Mouse (Mus musculus) T-cell, adult 66 days (primary cell): ENCODE measurements around the gene Gm3573. TPM values are rescaled to one million over a fixed set of nuclear protein-coding genes. Genes with fewer than 3 reads are reported as not detected.

Experiments used
- total RNA-seq, 2 experiments: library from RNA; stranded (reverse); gene quantifications; 3 replicates in 1 of 2; 4 replicates in 1 of 2; pipeline ENCODE4 v1.2.4; 2023

The Gm3573 gene
- total RNA-seq: not detected

GRCm38 (mm10) chr14:42190691-42191090 lies at the start of gene Gm3573:
Gm3573 (minus strand) TSS chr14:42190791.

GRCm38 (mm10) chr14:42162522-42162921 lies 28.1 kb downstream of the Gm3573 start, which contains the start of gene Gm17027:
Gm17027 (minus strand) TSS chr14:42162622.

Other genes starting within 250 kb of the Gm3573 start
- not detected for gene 1700024B05Rik, start 246.8 kb downstream of the Gm3573 start, total RNA-seq
- not detected for gene Gm6401, start 222.9 kb downstream of the Gm3573 start, total RNA-seq
- gene Gm3543, start 207.5 kb downstream of the Gm3573 start, total RNA-seq: not detected
- not detected for gene Gm7951, start 73.4 kb downstream of the Gm3573 start, total RNA-seq
- not detected for gene Gm17027, start 28.2 kb downstream of the Gm3573 start, total RNA-seq
- not detected for gene Gm17026, start 69.3 kb upstream of the Gm3573 start, total RNA-seq
- gene Gm9611, start 106.6 kb upstream of the Gm3573 start, total RNA-seq: not detected
- not detected for gene Gm7995, start 119.4 kb upstream of the Gm3573 start, total RNA-seq
- gene Gm8005, start 248.9 kb upstream of the Gm3573 start, total RNA-seq: not detected